Mouse (Mus musculus) E14TG2a.4 (cell line): ENCODE measurements around the gene Eef2k.
"Not testable (repeated sequence)": the region's sequence is repeated elsewhere in the genome, so short reads cannot be mapped to it uniquely, and the experiment has no call there.

Source experiments
- CTCF ChIP-seq: conservative IDR thresholded peaks from 2 replicates; pipeline ENCODE4 v1.5.1; 2014; ENCODE audit warnings: low read length
- NANOG ChIP-seq: IDR thresholded peaks from 2 replicates; pipeline ENCODE4 v1.6.1; 2014; ENCODE audit warnings: borderline replicate concordance, low read length, mixed read lengths
- POU5F1 ChIP-seq: IDR thresholded peaks from 2 replicates; pipeline ENCODE4 v1.6.1; 2014; ENCODE audit warnings: low read length, borderline replicate concordance

GRCm38 (mm10) chr7:120911268-120911667 lies 68.6 kb downstream of the Eef2k start:
- not testable (repeated sequence) for TF ChIP-seq CTCF, POU5F1, NANOG
